Mouse (Mus musculus): ENCODE measurements around the gene Ss18l2. TPM values are rescaled to one million over a fixed set of nuclear protein-coding genes. Genes with fewer than 3 reads are reported as not detected.

The Ss18l2 gene
- polyA plus RNA-seq, 1 experiment from 2014 or later = 134 TPM

- H3K9ac ChIP-seq (ENCODE audit: low read length) = no peak overlapping the region
- H3K4me3 ChIP-seq (ENCODE audit: low read depth, low read length) = no peak overlapping the region
- no peak overlapping the region for H3K4me2 ChIP-seq (ENCODE audit: low read depth)
- no peaks in the 10 kb centered on the region for H3K36me3 ChIP-seq (ENCODE audit: control insufficient read depth, insufficient read depth, low read length)
- H3K27me3 ChIP-seq (ENCODE audit: control insufficient read depth, insufficient read depth, low read length) = no peaks in the 10 kb centered on the region
- WGBS = 53% methylated on average over 6 of the region's 6 CpGs
- H3K9me3 ChIP-seq (ENCODE audit: control insufficient read depth, low read length) = no peaks in the 10 kb centered on the region
- H3K4me1 ChIP-seq (ENCODE audit: control insufficient read depth, insufficient read depth, low read length) = peaks cover 21% of the 10 kb centered on the region
- ATAC-seq (ENCODE audit: insufficient read depth, low FRiP score, low TSS enrichment) (no peak), DNase-seq (ENCODE audit: low spot score) (no peak)
- no peak overlapping the region for H3K27ac ChIP-seq (ENCODE audit: low read depth, low read length)
Measured at GRCm38 (mm10) chr9:121707801-121708200, 2.3 kb upstream of the Ss18l2 start.

- no peak overlapping the region for H3K4me3 ChIP-seq (ENCODE audit: low read depth, low read length)
- no peaks in the 10 kb centered on the region for H3K9me3 ChIP-seq (ENCODE audit: control insufficient read depth, low read length)
- H3K9ac ChIP-seq (ENCODE audit: low read length) = no peak overlapping the region
- DNase-seq (ENCODE audit: low spot score) = no peak
- WGBS = 71% methylated on average over 7 of the region's 7 CpGs
- no peak overlapping the region for H3K4me2 ChIP-seq (ENCODE audit: low read depth)
- peaks cover 21% of the 10 kb centered on the region for H3K4me1 ChIP-seq (ENCODE audit: control insufficient read depth, insufficient read depth, low read length)
- H3K36me3 ChIP-seq (ENCODE audit: control insufficient read depth, insufficient read depth, low read length) = no peaks in the 10 kb centered on the region
- no peaks in the 10 kb centered on the region for H3K27me3 ChIP-seq (ENCODE audit: control insufficient read depth, insufficient read depth, low read length)
- no peak for ATAC-seq (ENCODE audit: insufficient read depth, low FRiP score, low TSS enrichment)
- no peak overlapping the region for H3K27ac ChIP-seq (ENCODE audit: low read depth, low read length)
Measured at GRCm38 (mm10) chr9:121708506-121709486, 1.3 kb upstream of the Ss18l2 start.

GRCm38 (mm10) chr9:121710584-121710975 is 451 bp downstream of the Ss18l2 start:
- H3K4me3 ChIP-seq (ENCODE audit: low read depth, low read length) = peak overlapping the region; percentile 63
- peak overlapping the region; percentile 57 for H3K4me2 ChIP-seq (ENCODE audit: low read depth)
- no peaks in the 10 kb centered on the region for H3K27me3 ChIP-seq (ENCODE audit: control insufficient read depth, insufficient read depth, low read length)
- ATAC-seq (ENCODE audit: insufficient read depth, low FRiP score, low TSS enrichment) (peak; percentile 28; the same call in 1 of the 2 replicates), DNase-seq (ENCODE audit: low spot score) (no peak)
- no peaks in the 10 kb centered on the region for H3K9me3 ChIP-seq (ENCODE audit: control insufficient read depth, low read length)
- peak overlapping the region; percentile 85 for H3K27ac ChIP-seq (ENCODE audit: low read depth, low read length)
- peak overlapping the region; percentile 77 for H3K9ac ChIP-seq (ENCODE audit: low read length)
- no peaks in the 10 kb centered on the region for H3K36me3 ChIP-seq (ENCODE audit: control insufficient read depth, insufficient read depth, low read length)
- peaks cover 10% of the 10 kb centered on the region for H3K4me1 ChIP-seq (ENCODE audit: control insufficient read depth, insufficient read depth, low read length)
- WGBS = under 1% methylated on average over 18 of the region's 18 CpGs

- 88% methylated on average over 2 of the region's 2 CpGs for WGBS
- Histone ChIP-seq H3K4me3 (ENCODE audit: low read depth, low read length) (no peak overlapping the region), H3K9ac (ENCODE audit: low read length) (no peak overlapping the region)
Measured at GRCm38 (mm10) chr9:121717048-121717447, 6.9 kb downstream of the Ss18l2 start.

GRCm38 (mm10) chr9:121718070-121718705 is 8.1 kb downstream of the Ss18l2 start:
- Histone ChIP-seq H3K27ac (ENCODE audit: low read depth, low read length) (peak overlapping the region; percentile 96), H3K4me3 (ENCODE audit: low read depth, low read length) (peak overlapping the region; percentile 97), H3K4me2 (ENCODE audit: low read depth) (peak overlapping the region; percentile 58), H3K9ac (ENCODE audit: low read length) (peak overlapping the region; percentile 96), H3K27me3 (ENCODE audit: control insufficient read depth, insufficient read depth, low read length) (no peaks in the 10 kb centered on the region), H3K4me1 (ENCODE audit: control insufficient read depth, insufficient read depth, low read length) (peaks cover 4% of the 10 kb centered on the region; the same call in 1 of the 2 replicates), H3K9me3 (ENCODE audit: control insufficient read depth, low read length) (no peaks in the 10 kb centered on the region), H3K36me3 (ENCODE audit: control insufficient read depth, insufficient read depth, low read length) (no peaks in the 10 kb centered on the region)
- DNase-seq (ENCODE audit: low spot score) (no peak), ATAC-seq (ENCODE audit: insufficient read depth, low FRiP score, low TSS enrichment) (peak; percentile 2; the same call in 1 of the 2 replicates)
- WGBS = 70% methylated on average over 15 of the region's 15 CpGs

More at GRCm38 (mm10) chr9:121717048-121717447, 6.9 kb downstream of the Ss18l2 start:
- no peaks in the 10 kb centered on the region for H3K9me3 ChIP-seq (ENCODE audit: control insufficient read depth, low read length)
- no peak overlapping the region for H3K4me2 ChIP-seq (ENCODE audit: low read depth)
- H3K4me1 ChIP-seq (ENCODE audit: control insufficient read depth, insufficient read depth, low read length) = peaks cover 4% of the 10 kb centered on the region; the same call in 1 of the 2 replicates
- no peaks in the 10 kb centered on the region for H3K36me3 ChIP-seq (ENCODE audit: control insufficient read depth, insufficient read depth, low read length)
- no peaks in the 10 kb centered on the region for H3K27me3 ChIP-seq (ENCODE audit: control insufficient read depth, insufficient read depth, low read length)
- H3K27ac ChIP-seq (ENCODE audit: low read depth, low read length) = no peak overlapping the region
- ATAC-seq (ENCODE audit: insufficient read depth, low FRiP score, low TSS enrichment) = no peak
- DNase-seq (ENCODE audit: low spot score) = no peak

- Histone ChIP-seq H3K27me3 (ENCODE audit: control insufficient read depth, insufficient read depth, low read length) (no peaks in the 10 kb centered on the region), H3K9me3 (ENCODE audit: control insufficient read depth, low read length) (no peaks in the 10 kb centered on the region), H3K4me1 (ENCODE audit: control insufficient read depth, insufficient read depth, low read length) (peaks cover 4% of the 10 kb centered on the region; the same call in 1 of the 2 replicates), H3K4me2 (ENCODE audit: low read depth) (peak within 1 kb of the TSS; percentile 61), H3K4me3 (ENCODE audit: low read depth, low read length) (peak within 1 kb of the TSS; percentile 97), H3K27ac (ENCODE audit: low read depth, low read length) (peak within 1 kb of the TSS; percentile 96), H3K9ac (ENCODE audit: low read length) (peak within 1 kb of the TSS; percentile 96), H3K36me3 (ENCODE audit: control insufficient read depth, insufficient read depth, low read length) (no peaks in the 10 kb centered on the region)
- ATAC-seq (ENCODE audit: insufficient read depth, low FRiP score, low TSS enrichment) (peak; percentile 99), DNase-seq (ENCODE audit: low spot score) (peak; percentile 99)
- WGBS = under 1% methylated on average over 56 of the region's 61 CpGs
Measured at GRCm38 (mm10) chr9:121718792-121719318, 8.7 kb downstream of the Ss18l2 start, which contains the start of gene Nktr. TSS of gene Nktr (plus strand) at chr9:121719169.

GRCm38 (mm10) chr9:121719347-121720331 is 9.5 kb downstream of the Ss18l2 start:
- no peaks in the 10 kb centered on the region for H3K27me3 ChIP-seq (ENCODE audit: control insufficient read depth, insufficient read depth, low read length)
- no peaks in the 10 kb centered on the region for H3K9me3 ChIP-seq (ENCODE audit: control insufficient read depth, low read length)
- peaks cover 4% of the 10 kb centered on the region; the same call in 1 of the 2 replicates for H3K4me1 ChIP-seq (ENCODE audit: control insufficient read depth, insufficient read depth, low read length)
- peak overlapping the region; percentile 96 for H3K9ac ChIP-seq (ENCODE audit: low read length)
- DNase-seq (ENCODE audit: low spot score) = peak; percentile 54
- peak; percentile 60 for ATAC-seq (ENCODE audit: insufficient read depth, low FRiP score, low TSS enrichment)
- H3K4me2 ChIP-seq (ENCODE audit: low read depth) = peak overlapping the region; percentile 61
- H3K36me3 ChIP-seq (ENCODE audit: control insufficient read depth, insufficient read depth, low read length) = no peaks in the 10 kb centered on the region
- H3K4me3 ChIP-seq (ENCODE audit: low read depth, low read length) = peak overlapping the region; percentile 97
- peak overlapping the region; percentile 96 for H3K27ac ChIP-seq (ENCODE audit: low read depth, low read length)
- WGBS = under 1% methylated on average over 71 of the region's 87 CpGs
